Mouse (Mus musculus) forebrain, embryonic 14.5 days (tissue): ENCODE measurements around the gene Mdga1. TPM values are rescaled to one million over a fixed set of nuclear protein-coding genes. Genes with fewer than 3 reads are reported as not detected.

Source experiments
- ATAC-seq: fragments of 200-750 bp; cut with Nextera tagmentation; 2 replicates; pipeline ENCODE4 v1.8.0; 2017; ENCODE audit warnings: mild to moderate bottlenecking, moderate library complexity
- DNase-seq: peaks from one replicate; pipeline ENCODE4 v3.0.0-alpha.2; 2015; ENCODE audit warnings: low spot score
- H3K27ac ChIP-seq: fragments of 300-500 bp; sonication (generic); 2 replicates; pipeline ENCODE4 v1.5.1; 2014; ENCODE audit warnings: low read depth, mild to moderate bottlenecking, control low read depth, low read length, moderate library complexity
- H3K27me3 ChIP-seq: fragments of 300-500 bp; sonication (generic); replicated peaks from 2 replicates; pipeline ENCODE4 v1.6.1; 2014; ENCODE audit warnings: low read length, control low read depth, mixed read lengths; ENCODE audit not compliant: control insufficient read depth, insufficient read depth
- H3K36me3 ChIP-seq: fragments of 300-500 bp; sonication (generic); 2 replicates; pipeline ENCODE4 v1.6.1; 2014; ENCODE audit warnings: low read length, control low read depth; ENCODE audit not compliant: control insufficient read depth, insufficient read depth
- H3K4me1 ChIP-seq: fragments of 300-500 bp; sonication (generic); 2 replicates; pipeline ENCODE4 v1.6.1; 2014; ENCODE audit warnings: antibody characterized with exemption, low read length, control low read depth; ENCODE audit not compliant: control insufficient read depth, insufficient read depth
- H3K4me2 ChIP-seq: fragments of 300-500 bp; sonication (generic); 2 replicates; pipeline ENCODE4 v1.6.1; 2014; ENCODE audit warnings: mild to moderate bottlenecking, control low read depth, low read length
- H3K4me3 ChIP-seq: fragments of 300-500 bp; sonication (generic); 2 replicates; pipeline ENCODE4 v1.5.1; 2014; ENCODE audit warnings: low read depth, low read length, control low read depth
- H3K9ac ChIP-seq: fragments of 300-500 bp; sonication (generic); 2 replicates; pipeline ENCODE4 v1.6.1; 2014; ENCODE audit warnings: mild to moderate bottlenecking, low read length, control low read depth, moderate library complexity
- H3K9me3 ChIP-seq: fragments of 300-500 bp; sonication (generic); replicated peaks from 2 replicates; pipeline ENCODE4 v1.6.1; 2016; ENCODE audit warnings: low read length, control low read depth, mixed read lengths; ENCODE audit not compliant: control insufficient read depth
- WGBS: fragments of 180-500 bp; shearing (Covaris S2); extraction: QIAGEN DNeasy Blood & Tissue Kit; methylation state at CpG from one replicate; pipeline ENCODE4 v1.1.7; 2014; 5-methylcytosine and 5-hydroxymethylcytosine counted together
- polyA plus RNA-seq: library from polyadenylated mRNA; unstranded; fragments of >200 nt; fragmentation: Nextera tagmentation; extraction: Ambion mirVana; gene quantifications from 2 replicates; pipeline ENCODE4 v1.2.1, GENCODE M21; 2014

Mdga1 gene
- polyA plus RNA-seq, 1 experiment from 2014 or later: 9.4 TPM

GRCm38 (mm10) chr17:29882885-29883284 is 87.0 kb downstream of the Mdga1 start:
- 0% methylated on average over 5 of the region's 5 CpGs for WGBS
- peak; percentile 80 for DNase-seq
- peak overlapping the region; percentile 46; the same call in 1 of the 2 replicates for H3K27ac ChIP-seq

GRCm38 (mm10) chr17:29880251-29880650 is 89.6 kb downstream of the Mdga1 start:
- Histone ChIP-seq H3K4me1 (peaks cover 19% of the 10 kb centered on the region; the same call in 1 of the 2 replicates), H3K27me3 (no peaks in the 10 kb centered on the region), H3K4me2 (no peak overlapping the region), H3K9me3 (no peaks in the 10 kb centered on the region), H3K9ac (no peak overlapping the region), H3K4me3 (no peak overlapping the region), H3K27ac (peak overlapping the region; percentile 9; the same call in 1 of the 2 replicates), H3K36me3 (no peaks in the 10 kb centered on the region)
- DNase-seq (peak; percentile 46), ATAC-seq (no peak)
- 28% methylated on average over 10 of the region's 10 CpGs for WGBS

More at GRCm38 (mm10) chr17:29882885-29883284, 87.0 kb downstream of the Mdga1 start:
- H3K4me1 ChIP-seq: peaks cover 22% of the 10 kb centered on the region
- H3K4me3 ChIP-seq: peak overlapping the region; percentile 73; the same call in 1 of the 2 replicates
- peak overlapping the region; percentile 93 for H3K4me2 ChIP-seq
- H3K9me3 ChIP-seq: no peaks in the 10 kb centered on the region
- H3K9ac ChIP-seq: peak overlapping the region; percentile 46; the same call in 1 of the 2 replicates
- peak; percentile 36 for ATAC-seq
- no peaks in the 10 kb centered on the region for H3K36me3 ChIP-seq
- H3K27me3 ChIP-seq: no peaks in the 10 kb centered on the region

GRCm38 (mm10) chr17:29878990-29879389 is 90.9 kb downstream of the Mdga1 start:
- WGBS: 91% methylated on average over 10 of the region's 10 CpGs
- Histone ChIP-seq H3K9ac (no peak overlapping the region), H3K27me3 (no peaks in the 10 kb centered on the region), H3K4me1 (peaks cover 24% of the 10 kb centered on the region), H3K36me3 (no peaks in the 10 kb centered on the region), H3K9me3 (no peaks in the 10 kb centered on the region), H3K4me3 (no peak overlapping the region), H3K27ac (no peak overlapping the region), H3K4me2 (no peak overlapping the region)
- ATAC-seq (no peak), DNase-seq (no peak)

GRCm38 (mm10) chr17:29874082-29874679 is 95.7 kb downstream of the Mdga1 start:
- Histone ChIP-seq H3K4me2 (peak overlapping the region; percentile 31), H3K27ac (peak overlapping the region; percentile 95), H3K36me3 (no peaks in the 10 kb centered on the region), H3K9me3 (no peaks in the 10 kb centered on the region), H3K4me3 (no peak overlapping the region), H3K27me3 (no peaks in the 10 kb centered on the region), H3K4me1 (peaks cover 33% of the 10 kb centered on the region), H3K9ac (peak overlapping the region; percentile 52)
- 13% methylated on average over 18 of the region's 27 CpGs for WGBS
- DNase-seq (peak; percentile 51), ATAC-seq (peak; percentile 51)

- Histone ChIP-seq H3K27ac (peak overlapping the region; percentile 95), H3K9ac (peak overlapping the region; percentile 52; the same call in 1 of the 2 replicates), H3K27me3 (no peaks in the 10 kb centered on the region), H3K4me2 (peak overlapping the region; percentile 31), H3K9me3 (no peaks in the 10 kb centered on the region), H3K36me3 (no peaks in the 10 kb centered on the region), H3K4me3 (no peak overlapping the region), H3K4me1 (peaks cover 33% of the 10 kb centered on the region)
- ATAC-seq (peak; percentile 93), DNase-seq (peak; percentile 94)
- WGBS: 9% methylated on average over 7 of the region's 7 CpGs
Measured at GRCm38 (mm10) chr17:29873580-29874015, 96.3 kb downstream of the Mdga1 start.

GRCm38 (mm10) chr17:29870316-29870715 is 99.6 kb downstream of the Mdga1 start:
- H3K4me3 ChIP-seq: no peak overlapping the region
- no peak for DNase-seq

GRCm38 (mm10) chr17:29865914-29866313 is 104.0 kb downstream of the Mdga1 start:
- H3K36me3 ChIP-seq: no peaks in the 10 kb centered on the region
- no peak overlapping the region for H3K4me3 ChIP-seq
- no peak overlapping the region for H3K27ac ChIP-seq
- 58% methylated on average over 6 of the region's 6 CpGs for WGBS
- ATAC-seq: no peak
- H3K4me2 ChIP-seq: no peak overlapping the region
- H3K27me3 ChIP-seq: no peaks in the 10 kb centered on the region
- H3K4me1 ChIP-seq: peaks cover 5% of the 10 kb centered on the region
- no peak overlapping the region for H3K9ac ChIP-seq
- H3K9me3 ChIP-seq: no peaks in the 10 kb centered on the region
- DNase-seq: no peak

More at GRCm38 (mm10) chr17:29870316-29870715, 99.6 kb downstream of the Mdga1 start:
- peaks cover 33% of the 10 kb centered on the region for H3K4me1 ChIP-seq
- 81% methylated on average over 12 of the region's 12 CpGs for whole genome bisulfite sequencing
- ATAC-seq: no peak
- H3K9me3 ChIP-seq: no peaks in the 10 kb centered on the region
- no peak overlapping the region for H3K9ac ChIP-seq
- no peak overlapping the region for H3K27ac ChIP-seq
- no peaks in the 10 kb centered on the region for H3K36me3 ChIP-seq
- H3K4me2 ChIP-seq: no peak overlapping the region
- no peaks in the 10 kb centered on the region for H3K27me3 ChIP-seq

- Histone ChIP-seq H3K27ac (no peak overlapping the region), H3K4me2 (no peak overlapping the region), H3K36me3 (no peaks in the 10 kb centered on the region), H3K9ac (no peak overlapping the region), H3K4me3 (no peak overlapping the region), H3K9me3 (no peaks in the 10 kb centered on the region), H3K27me3 (no peaks in the 10 kb centered on the region), H3K4me1 (no peaks in the 10 kb centered on the region)
- ATAC-seq: no peak
- 59% methylated on average over 7 of the region's 7 CpGs for WGBS
- DNase-seq: no peak
Measured at GRCm38 (mm10) chr17:29864440-29864839, 105.4 kb downstream of the Mdga1 start.

- H3K36me3 ChIP-seq: 0 out of 2 replicates have a peak, but pooled peaks cover 7% of the 10 kb centered on the region
- DNase-seq: no peak
- H3K4me2 ChIP-seq: no peak overlapping the region
- H3K4me3 ChIP-seq: no peak overlapping the region
- WGBS: 89% methylated on average over 13 of the region's 13 CpGs
- no peaks in the 10 kb centered on the region for H3K9me3 ChIP-seq
- H3K4me1 ChIP-seq: peaks cover 13% of the 10 kb centered on the region
- no peaks in the 10 kb centered on the region for H3K27me3 ChIP-seq
- no peak overlapping the region for H3K27ac ChIP-seq
- no peak overlapping the region for H3K9ac ChIP-seq
- ATAC-seq: no peak
Measured at GRCm38 (mm10) chr17:29859788-29860283, 110.1 kb downstream of the Mdga1 start.
